Mouse (Mus musculus): ENCODE data around the gene Plekhh1.

DNA sequence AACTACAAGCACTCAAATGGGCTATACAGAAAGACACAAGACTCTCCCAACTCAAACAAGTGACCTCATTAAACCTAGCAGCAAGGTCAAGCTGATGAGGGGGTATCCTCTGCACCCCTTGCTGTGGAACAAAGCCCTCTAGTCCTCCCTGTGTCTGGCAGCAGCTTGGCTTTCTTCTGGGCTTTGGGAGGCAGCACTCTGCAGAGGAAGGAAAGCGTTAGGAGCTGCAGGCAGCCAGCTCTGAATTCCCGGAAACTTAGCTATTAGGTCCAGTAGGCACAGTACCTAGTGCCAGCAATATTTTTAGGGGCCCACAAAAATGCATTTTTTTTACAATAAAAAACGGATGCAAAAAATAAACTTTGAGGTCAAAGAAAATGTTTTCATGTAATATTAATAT lies 18.4 kb upstream of the Plekhh1 start:
- TF ChIP-seq POLR2A (IDR thresholded peaks at IDR 0.05; ENCODE audit: control insufficient read depth in 1 of 2, insufficient read depth in 1 of 2, low read depth in 1 of 2, low read length in 2 of 2, poor library complexity in 1 of 2) (no peak), CTCF (IDR thresholded peaks at IDR 0.05 in 2 of 3, conservative IDR thresholded peaks at IDR 0.05 in 1 of 3; ENCODE audit: control insufficient read depth in 1 of 3, insufficient read depth in 1 of 3, low read depth in 2 of 3, low read length in 3 of 3, poor library complexity in 1 of 3, severe bottlenecking in 1 of 3) (no peak), GATA1 (IDR thresholded peaks at IDR 0.05; ENCODE audit: low read depth, low read length) (no peak), TCF12 (IDR thresholded peaks at IDR 0.05; ENCODE audit: low read depth, low read length) (no peak), EP300 (IDR thresholded peaks at IDR 0.05; ENCODE audit: low read depth in 1 of 2, low read length in 2 of 2) (no peak), MYC (IDR thresholded peaks at IDR 0.05; ENCODE audit: low read depth, low read length) (no peak), POLR2AphosphoS5 (IDR thresholded peaks at IDR 0.05; ENCODE audit: borderline replicate concordance, low read depth, low read length) (no peak), E2F4 (IDR thresholded peaks at IDR 0.05; ENCODE audit: borderline replicate concordance, low read depth, low read length) (no peak), MEF2A (IDR thresholded peaks at IDR 0.05; ENCODE audit: extremely low read depth, insufficient replicate concordance, low read depth, low read length, poor library complexity, severe bottlenecking) (no peak), MAX (IDR thresholded peaks at IDR 0.05; ENCODE audit: low read length) (no peak), MXI1 (IDR thresholded peaks at IDR 0.05; ENCODE audit: low read depth, low read length) (no peak)

All from MEL (cell line).